Mouse (Mus musculus) cerebellum, adult 11 months (tissue): ENCODE measurements at regions not wholly inside any gene's neighbourhood (a gene's known extent, or its start where the extent isn't known, plus 50 kb on each side); places are given as distances from the start of the nearest gene placed in this dataset.

Source experiments
- DNase-seq: peaks from one replicate; pipeline ENCODE4 v3.0.0; 2022

DNA sequence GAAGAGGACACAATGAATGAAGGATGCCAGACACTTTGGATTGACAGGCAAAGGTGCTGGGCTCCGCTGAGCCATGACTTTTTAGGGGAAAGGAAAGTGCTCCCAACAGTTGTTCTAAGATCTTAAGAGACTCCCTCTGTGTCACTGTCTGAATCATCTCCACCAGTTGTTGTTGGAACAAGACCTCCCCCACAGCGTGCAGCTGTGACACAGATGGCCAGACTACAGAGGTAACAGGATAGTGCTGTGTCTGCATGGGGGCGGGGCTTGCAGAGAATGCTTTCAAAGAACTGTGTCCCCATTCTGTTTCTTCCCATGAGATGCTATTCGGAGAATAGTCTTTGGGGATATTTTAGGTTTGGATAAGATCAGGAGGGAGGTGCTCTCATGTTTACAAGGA lies 61.7 kb upstream of the Dpyd start:
- DNase-seq = no peak

DNA sequence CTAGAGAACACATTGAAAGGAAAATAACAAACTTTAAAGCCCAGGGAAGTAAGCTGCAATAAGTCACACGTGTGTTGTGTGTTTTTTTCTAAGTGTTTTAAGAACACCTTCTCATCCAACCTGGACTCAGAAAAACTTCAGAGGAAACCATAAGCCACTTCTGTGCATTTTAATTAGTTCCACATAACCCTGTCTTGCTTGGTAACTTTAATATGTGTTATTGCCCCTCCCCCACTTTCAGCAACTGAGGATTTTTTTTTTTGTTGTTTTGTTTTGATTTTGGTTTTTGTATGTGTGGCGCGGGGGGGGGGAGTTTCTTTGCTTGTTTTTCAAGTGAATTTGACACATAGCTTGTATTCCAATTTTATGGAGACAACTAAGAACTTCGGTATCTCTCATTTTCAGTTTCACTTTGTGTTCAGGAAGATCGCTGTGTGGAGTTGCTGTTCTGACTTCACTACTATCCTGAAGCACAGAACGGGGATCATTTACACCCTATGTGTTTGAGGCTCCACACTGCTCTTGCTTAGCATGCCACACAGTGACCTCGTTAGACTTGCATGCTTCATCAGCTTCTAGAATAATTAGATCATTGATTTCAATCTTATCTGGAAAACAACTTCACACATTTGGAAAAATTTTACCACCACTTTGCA lies 54.2 kb upstream of the Dpyd start:
- DNase-seq = no peak

DNA sequence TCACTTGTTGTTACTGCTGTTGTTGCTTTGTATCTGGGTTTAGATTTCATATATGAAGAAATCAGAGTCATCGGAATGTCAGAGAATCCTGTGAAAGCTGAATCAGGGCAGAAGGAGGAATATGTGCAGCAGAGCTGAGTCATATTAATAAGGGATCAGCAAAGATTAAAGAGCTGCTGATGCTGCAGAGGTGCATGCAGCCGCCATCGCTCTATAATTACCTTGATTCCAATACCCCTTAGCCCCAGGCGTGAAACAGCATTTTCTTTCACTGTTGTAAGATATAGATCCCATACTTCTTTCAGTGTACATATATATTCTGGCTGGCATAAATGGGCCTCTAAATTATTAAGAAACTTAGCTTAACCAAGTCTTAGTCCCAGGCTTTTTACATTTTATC lies 51.1 kb upstream of the Dpyd start:
- no peak for DNase-seq

DNA sequence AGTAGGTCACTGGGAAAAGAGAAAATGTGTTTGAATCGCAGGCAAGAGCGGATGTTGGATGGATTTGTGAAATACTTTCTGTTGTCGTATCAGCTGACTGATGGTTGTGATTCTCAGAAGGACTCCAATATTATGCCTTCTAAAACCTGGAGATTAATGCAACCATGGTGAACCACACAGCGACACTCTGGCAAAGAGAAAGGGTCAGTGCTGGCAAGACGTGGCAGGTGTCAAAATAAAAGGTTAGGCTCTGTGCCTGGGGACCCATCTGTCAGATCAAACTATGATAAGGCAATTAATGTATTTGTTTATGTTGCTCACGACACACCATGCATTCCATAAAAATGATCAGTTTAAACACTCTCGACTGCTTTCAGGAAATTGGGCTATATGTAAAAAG lies 50.0 kb upstream of the Dpyd start:
- DNase-seq = no peak
